Mouse (Mus musculus) heart, embryonic 12.5 days (tissue): ENCODE measurements around the gene Cdc25a. TPM values are rescaled to one million over a fixed set of nuclear protein-coding genes. Genes with fewer than 3 reads are reported as not detected.

Experiments
- ATAC-seq: fragments of 200-750 bp; cut with Nextera tagmentation; 2 replicates; pipeline ENCODE4 v1.8.0; 2017; ENCODE audit warnings: moderate TSS enrichment, moderate library complexity; ENCODE audit not compliant: insufficient number of reproducible peaks, low FRiP score
- H3K27ac ChIP-seq: fragments of 300-500 bp; sonication (generic); 2 replicates; pipeline ENCODE4 v1.5.1; 2016; ENCODE audit warnings: mild to moderate bottlenecking, moderate library complexity; ENCODE audit not compliant: poor library complexity, severe bottlenecking
- H3K27me3 ChIP-seq: fragments of 300-500 bp; sonication (generic); replicated peaks from 2 replicates; pipeline ENCODE4 v1.6.1; 2016; ENCODE audit warnings: mild to moderate bottlenecking, moderate library complexity
- H3K36me3 ChIP-seq: fragments of 300-500 bp; sonication (generic); 2 replicates; pipeline ENCODE4 v1.6.1; 2016; ENCODE audit warnings: mild to moderate bottlenecking, moderate library complexity
- H3K4me1 ChIP-seq: fragments of 300-500 bp; sonication (generic); replicated peaks from 2 replicates; pipeline ENCODE4 v1.6.1; 2016; ENCODE audit warnings: mild to moderate bottlenecking
- H3K4me2 ChIP-seq: fragments of 300-500 bp; sonication (generic); 2 replicates; pipeline ENCODE4 v1.6.1; 2016; ENCODE audit warnings: mild to moderate bottlenecking, moderate library complexity
- H3K4me3 ChIP-seq: fragments of 300-500 bp; sonication (generic); 2 replicates; pipeline ENCODE4 v1.5.1; 2016; ENCODE audit warnings: mild to moderate bottlenecking
- H3K9ac ChIP-seq: fragments of 300-500 bp; sonication (generic); 2 replicates; pipeline ENCODE4 v1.6.1; 2016; ENCODE audit warnings: mild to moderate bottlenecking, moderate library complexity
- H3K9me3 ChIP-seq: fragments of 300-500 bp; sonication (generic); replicated peaks from 2 replicates; pipeline ENCODE4 v1.6.1; 2016; ENCODE audit warnings: mild to moderate bottlenecking, moderate library complexity
- WGBS: fragments of 180-500 bp; shearing (Covaris S2); methylation state at CpG from one replicate; pipeline ENCODE4 v1.1.7; 2016; 5-methylcytosine and 5-hydroxymethylcytosine counted together
- polyA plus RNA-seq: library from polyadenylated mRNA; unstranded; fragments of >200 nt; fragmentation: Nextera tagmentation; extraction: Ambion mirVana; gene quantifications from 2 replicates; pipeline ENCODE4 v1.2.1, GENCODE M21; 2016

Gene Cdc25a
- polyA plus RNA-seq, 1 experiment from 2014 or later = 27.6 TPM

DNA sequence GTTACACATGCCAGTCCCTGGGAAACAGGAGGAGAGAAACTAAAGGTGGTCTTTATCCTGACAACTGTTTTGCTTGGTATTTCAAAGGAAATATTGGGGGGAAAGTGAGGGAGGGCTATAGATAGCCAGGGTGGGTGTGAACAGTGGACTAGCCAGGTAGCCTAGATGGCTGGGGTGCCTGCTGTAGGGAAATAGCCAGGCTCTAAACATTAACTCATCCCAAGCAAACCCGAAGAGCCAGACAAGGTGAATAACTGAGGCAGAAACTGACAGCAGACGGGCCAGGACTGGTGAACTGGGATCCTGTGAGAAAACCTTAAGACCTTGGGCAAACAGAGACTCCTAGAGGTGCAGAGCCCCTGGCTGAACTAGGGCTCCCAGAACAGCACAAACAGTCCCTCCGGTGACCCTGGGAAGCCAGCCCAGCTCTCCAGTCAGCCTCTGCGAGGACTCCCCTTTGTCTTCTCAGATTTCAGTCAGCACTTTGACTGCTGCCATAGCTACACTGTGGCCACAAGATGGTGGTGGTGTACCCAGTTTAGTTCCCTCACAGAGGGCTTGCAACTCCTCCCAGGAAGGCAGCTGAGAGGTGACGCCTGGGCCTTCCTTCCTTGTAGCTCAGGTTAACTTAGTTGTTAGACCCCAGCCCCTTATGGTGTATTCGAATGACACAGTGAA is 19.2 kb downstream of the Cdc25a start:
- Histone ChIP-seq H3K4me1 (peaks cover 25% of the 10 kb centered on the region), H3K4me2 (no peak overlapping the region), H3K27me3 (no peaks in the 10 kb centered on the region), H3K27ac (peak overlapping the region; percentile 74), H3K9me3 (no peaks in the 10 kb centered on the region), H3K9ac (peak overlapping the region; percentile 17; the same call in 1 of the 2 replicates), H3K4me3 (no peak overlapping the region), H3K36me3 (peaks cover 50% of the 10 kb centered on the region)
- 29% methylated on average over 6 of the region's 6 CpGs for WGBS
- peak; percentile 71 for ATAC-seq

DNA sequence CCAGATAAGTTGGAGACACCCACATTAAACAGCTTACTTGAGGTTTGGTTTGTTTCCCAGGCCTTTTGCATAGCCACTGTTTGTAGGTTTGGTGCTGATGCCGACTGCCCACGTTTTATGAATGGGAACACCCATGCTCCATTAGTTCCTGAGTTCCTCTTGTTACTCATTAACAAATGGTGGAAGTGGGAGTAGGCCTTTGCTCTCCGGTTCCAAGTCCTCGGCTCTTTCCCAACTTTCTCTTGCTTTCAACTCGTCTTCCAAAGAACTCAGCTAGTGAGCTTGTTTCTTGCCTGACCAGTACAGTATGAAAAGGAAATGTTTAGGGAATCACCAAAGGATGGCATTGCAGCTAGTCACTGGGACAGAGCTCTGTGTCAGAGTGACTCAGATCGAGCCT is 20.2 kb downstream of the Cdc25a start:
- ATAC-seq = no peak
- Histone ChIP-seq H3K36me3 (peaks cover 39% of the 10 kb centered on the region), H3K4me3 (no peak overlapping the region), H3K27ac (no peak overlapping the region), H3K9ac (no peak overlapping the region), H3K27me3 (no peaks in the 10 kb centered on the region), H3K4me1 (peaks cover 32% of the 10 kb centered on the region), H3K4me2 (no peak overlapping the region), H3K9me3 (no peaks in the 10 kb centered on the region)
- 86% methylated on average over 6 of the region's 6 CpGs for WGBS

DNA sequence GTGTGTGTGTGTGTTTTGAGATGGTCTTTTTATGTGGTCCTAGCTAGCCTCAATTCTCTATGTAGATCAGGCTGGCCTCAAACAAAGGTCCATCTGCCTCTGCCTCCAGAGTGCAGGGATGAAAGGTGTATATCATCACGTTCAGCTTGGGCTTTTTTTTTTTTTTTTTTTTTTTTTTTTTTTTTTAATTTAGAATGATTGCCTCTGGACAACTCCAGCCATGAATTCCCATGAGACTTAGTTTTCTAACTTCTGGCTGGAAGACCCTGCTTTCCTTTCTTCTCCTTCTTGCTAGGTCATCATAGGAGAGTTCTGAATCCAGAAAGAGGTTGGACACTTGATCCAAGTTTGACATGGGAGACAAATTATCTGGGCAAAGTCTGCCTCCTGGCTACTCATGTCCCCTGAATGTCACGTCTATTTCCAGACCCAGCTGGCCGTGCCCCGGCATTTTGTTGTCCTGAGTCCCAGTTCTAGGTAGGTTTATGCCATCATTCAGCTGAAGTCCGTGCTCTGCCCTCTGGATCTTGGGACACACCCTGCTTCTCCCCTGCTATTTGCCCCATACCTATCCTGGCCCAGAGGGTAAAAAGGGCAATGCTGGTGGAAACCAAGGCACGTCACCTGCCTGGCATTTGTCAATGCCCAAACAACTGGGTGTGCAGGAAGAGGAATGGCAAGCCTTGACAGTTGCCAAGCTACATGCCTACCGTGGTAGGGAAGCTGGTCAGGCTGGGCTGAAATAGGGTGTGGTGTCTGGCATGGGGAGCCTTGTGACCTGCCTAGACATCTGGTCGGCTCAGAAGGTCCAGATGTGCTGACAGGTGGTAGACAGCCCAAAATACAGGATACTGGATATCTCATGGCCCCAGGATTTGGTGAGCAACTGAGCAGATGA is 21.1 kb downstream of the Cdc25a start:
- H3K36me3 ChIP-seq = peaks cover 30% of the 10 kb centered on the region
- peaks cover 34% of the 10 kb centered on the region for H3K4me1 ChIP-seq
- WGBS = 74% methylated on average over 8 of the region's 8 CpGs
- H3K27ac ChIP-seq = no peak overlapping the region
- no peak overlapping the region for H3K4me2 ChIP-seq
- H3K4me3 ChIP-seq = no peak overlapping the region
- ATAC-seq = no peak
- H3K9ac ChIP-seq = no peak overlapping the region
- H3K27me3 ChIP-seq = no peaks in the 10 kb centered on the region
- H3K9me3 ChIP-seq = no peaks in the 10 kb centered on the region

DNA sequence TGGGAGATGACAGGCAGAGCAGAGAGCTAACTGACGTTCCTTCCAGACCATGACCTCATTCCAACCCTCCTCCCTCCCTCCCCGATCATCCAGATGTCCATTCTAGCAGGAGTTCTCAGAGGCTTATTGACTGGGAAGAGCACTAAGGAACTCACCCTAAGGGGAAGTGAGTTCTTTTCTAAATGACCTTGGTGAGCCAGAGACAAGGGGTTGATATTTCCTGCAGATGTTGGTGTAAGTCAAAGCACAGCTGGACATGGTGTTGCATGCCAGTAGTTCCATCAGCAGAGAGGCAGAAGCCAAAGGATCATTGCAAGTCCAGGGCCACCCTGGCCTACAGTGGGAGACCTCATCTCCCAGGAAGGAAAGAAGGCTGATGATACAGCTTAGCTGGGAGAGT is 22.6 kb downstream of the Cdc25a start:
- peaks cover 17% of the 10 kb centered on the region for H3K36me3 ChIP-seq
- no peak overlapping the region for H3K27ac ChIP-seq

DNA sequence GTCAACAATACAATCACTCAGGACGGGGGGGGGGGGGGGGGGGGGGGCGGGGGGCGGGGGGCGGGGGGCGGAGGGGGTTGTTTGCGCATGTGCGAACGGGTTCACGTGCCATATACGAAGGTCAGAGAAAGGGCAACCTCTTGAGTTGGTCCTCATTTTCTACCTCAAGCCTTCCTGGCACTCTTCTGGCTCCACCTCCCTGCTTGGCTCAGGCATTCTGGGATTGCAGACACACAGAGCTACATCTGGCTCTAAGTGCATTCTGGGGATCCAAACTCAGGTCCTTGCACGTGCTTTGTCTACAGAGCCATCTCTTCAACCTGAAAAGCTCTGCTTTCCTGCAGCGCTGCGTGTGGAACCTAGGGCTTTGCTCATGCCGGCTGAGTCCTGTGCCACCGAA is 24.0 kb downstream of the Cdc25a start:
- Histone ChIP-seq H3K27me3 (no peaks in the 10 kb centered on the region), H3K4me3 (no peak overlapping the region), H3K9me3 (no peaks in the 10 kb centered on the region), H3K4me1 (peaks cover 29% of the 10 kb centered on the region), H3K9ac (no peak overlapping the region), H3K36me3 (peaks cover 5% of the 10 kb centered on the region; the same call in 1 of the 2 replicates), H3K27ac (no peak overlapping the region), H3K4me2 (no peak overlapping the region)
- no peak for ATAC-seq
- WGBS = 47% methylated on average over 8 of the region's 15 CpGs

More for the DNA sequence above, 22.6 kb downstream of the Cdc25a start:
- H3K27me3 ChIP-seq = no peaks in the 10 kb centered on the region
- WGBS = 37% methylated on average over 2 of the region's 2 CpGs
- H3K9ac ChIP-seq = no peak overlapping the region
- ATAC-seq = no peak
- H3K4me3 ChIP-seq = no peak overlapping the region
- H3K4me1 ChIP-seq = peaks cover 34% of the 10 kb centered on the region
- H3K4me2 ChIP-seq = no peak overlapping the region
- H3K9me3 ChIP-seq = no peaks in the 10 kb centered on the region

DNA sequence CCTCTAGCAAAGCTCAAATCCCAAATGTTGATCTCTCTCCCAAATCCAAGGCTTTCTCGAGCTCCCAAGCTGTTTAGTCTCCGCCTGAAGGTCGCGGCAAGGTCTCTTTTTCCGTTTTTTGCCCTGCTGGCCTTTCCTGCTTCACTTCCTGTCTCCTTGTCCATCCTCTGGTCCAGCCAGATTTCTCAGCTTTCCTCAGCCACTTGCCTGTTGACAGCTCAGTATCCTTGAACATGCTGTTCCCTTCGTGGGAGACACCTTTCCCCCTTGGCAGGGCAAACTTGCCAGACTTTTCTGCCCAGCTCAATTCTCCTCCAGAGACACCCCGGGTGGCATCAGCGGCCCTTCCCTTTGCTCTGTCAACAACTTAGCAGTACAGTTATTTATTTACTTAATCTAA is 24.4 kb downstream of the Cdc25a start:
- Histone ChIP-seq H3K4me3 (no peak overlapping the region), H3K27me3 (no peaks in the 10 kb centered on the region), H3K9me3 (no peaks in the 10 kb centered on the region), H3K9ac (no peak overlapping the region), H3K27ac (no peak overlapping the region), H3K4me1 (peaks cover 25% of the 10 kb centered on the region), H3K36me3 (peaks cover 4% of the 10 kb centered on the region; the same call in 1 of the 2 replicates), H3K4me2 (no peak overlapping the region)
- ATAC-seq = no peak
- 40% methylated on average over 8 of the region's 8 CpGs for WGBS

DNA sequence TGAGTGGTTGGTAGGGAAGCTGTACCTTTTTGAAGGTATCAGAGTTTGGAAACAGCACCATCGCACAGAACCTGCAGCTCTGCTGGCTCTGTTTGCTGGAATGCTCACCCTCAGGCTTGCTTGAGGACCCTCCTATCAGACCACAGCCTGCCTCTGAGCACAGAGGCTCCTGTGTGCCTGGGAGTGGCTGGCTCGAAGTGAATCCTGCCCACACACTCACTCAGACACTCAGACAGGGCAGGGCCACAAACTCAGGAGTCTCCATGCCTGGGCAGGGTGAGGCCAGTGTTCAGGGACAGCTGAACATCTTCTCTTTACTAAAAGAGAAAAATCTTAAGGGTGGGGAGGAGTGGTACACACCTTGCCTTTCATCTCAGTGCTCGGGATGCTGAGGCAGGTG is 25.2 kb downstream of the Cdc25a start:
- WGBS = 62% methylated on average over 3 of the region's 3 CpGs
- H3K4me2 ChIP-seq = no peak overlapping the region
- H3K9me3 ChIP-seq = no peaks in the 10 kb centered on the region
- H3K9ac ChIP-seq = no peak overlapping the region
- no peak overlapping the region for H3K4me3 ChIP-seq
- no peak for ATAC-seq
- peaks cover 25% of the 10 kb centered on the region for H3K4me1 ChIP-seq
- no peak overlapping the region for H3K27ac ChIP-seq
- peaks cover 4% of the 10 kb centered on the region; the same call in 1 of the 2 replicates for H3K36me3 ChIP-seq
- H3K27me3 ChIP-seq = no peaks in the 10 kb centered on the region

DNA sequence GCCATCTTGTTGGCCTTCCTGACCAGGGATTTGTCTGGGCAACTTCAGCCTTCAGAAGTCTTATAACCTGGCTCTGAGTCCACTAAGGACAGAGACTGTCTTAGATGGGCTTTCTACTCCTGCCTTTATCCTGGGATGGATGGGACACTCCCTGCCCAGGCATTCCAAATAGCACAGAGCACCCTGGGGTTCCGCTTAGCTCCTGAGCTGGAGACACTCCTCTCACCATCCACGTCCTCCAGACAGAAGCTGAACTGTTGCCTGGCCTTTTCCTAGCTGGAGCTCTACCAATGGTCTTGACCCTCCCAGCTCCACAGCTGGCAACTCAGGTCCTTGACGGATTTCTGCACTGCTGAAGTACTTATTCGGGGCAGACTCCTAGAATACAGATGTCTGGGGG is 26.9 kb downstream of the Cdc25a start:
- Histone ChIP-seq H3K27ac (no peak overlapping the region), H3K36me3 (no peaks in the 10 kb centered on the region), H3K9ac (no peak overlapping the region), H3K4me1 (peaks cover 22% of the 10 kb centered on the region), H3K4me3 (no peak overlapping the region), H3K27me3 (no peaks in the 10 kb centered on the region), H3K4me2 (no peak overlapping the region), H3K9me3 (no peaks in the 10 kb centered on the region)
- WGBS = 65% methylated on average over 4 of the region's 4 CpGs
- no peak for ATAC-seq

DNA sequence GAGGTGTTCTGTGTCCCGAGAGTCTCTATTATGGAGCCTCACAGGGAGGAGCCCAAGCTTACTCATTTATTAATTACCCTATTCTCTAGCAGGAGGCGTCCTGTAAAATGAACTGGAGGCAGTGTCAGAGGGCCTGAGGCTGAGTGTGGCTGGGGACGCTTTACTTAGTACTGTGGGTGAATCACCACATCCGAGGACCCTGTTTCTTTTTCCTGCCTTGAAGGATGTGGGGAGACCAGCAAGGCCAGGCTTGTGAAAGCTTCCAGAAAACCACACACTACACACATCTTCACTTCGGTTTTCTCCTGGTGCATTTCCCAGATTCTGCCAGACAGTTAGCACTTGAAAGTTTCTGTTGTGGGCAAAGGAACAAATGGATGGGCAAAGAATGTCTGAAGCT is 27.4 kb downstream of the Cdc25a start:
- Histone ChIP-seq H3K4me1 (peaks cover 27% of the 10 kb centered on the region), H3K4me3 (no peak overlapping the region), H3K27me3 (no peaks in the 10 kb centered on the region), H3K27ac (no peak overlapping the region), H3K36me3 (no peaks in the 10 kb centered on the region), H3K9ac (no peak overlapping the region), H3K9me3 (no peaks in the 10 kb centered on the region), H3K4me2 (no peak overlapping the region)
- 79% methylated on average over 5 of the region's 5 CpGs for WGBS
- ATAC-seq = no peak

DNA sequence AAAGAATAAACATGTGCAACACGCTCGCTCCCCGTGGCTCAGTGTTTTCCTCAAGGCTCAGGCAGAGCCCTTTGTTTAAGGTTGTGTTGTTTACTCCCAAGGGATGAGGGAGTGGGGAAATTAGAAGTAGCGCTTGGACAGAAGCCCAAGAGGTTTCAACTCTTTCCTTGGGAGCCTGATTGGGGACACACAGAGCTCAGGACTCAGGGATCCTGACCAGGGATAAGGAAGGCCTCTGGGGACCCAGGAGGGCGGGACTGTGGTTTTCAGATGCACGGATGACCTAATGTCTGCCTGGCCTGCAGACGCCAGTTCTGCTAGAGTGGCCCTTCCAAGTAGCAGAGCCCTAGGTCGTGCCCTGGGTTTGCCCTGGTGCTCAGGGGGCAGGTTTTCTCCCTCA is 31.9 kb downstream of the Cdc25a start:
- Histone ChIP-seq H3K9ac (no peak overlapping the region), H3K36me3 (no peaks in the 10 kb centered on the region), H3K27me3 (no peaks in the 10 kb centered on the region), H3K4me1 (peaks cover 6% of the 10 kb centered on the region), H3K4me3 (no peak overlapping the region), H3K4me2 (no peak overlapping the region), H3K27ac (0 out of 2 replicates have a peak overlapping the region, but pooled peaks have one; percentile 45), H3K9me3 (no peaks in the 10 kb centered on the region)
- ATAC-seq = no peak; the same call in 1 of the 2 replicates
- WGBS = 42% methylated on average over 8 of the region's 8 CpGs

DNA sequence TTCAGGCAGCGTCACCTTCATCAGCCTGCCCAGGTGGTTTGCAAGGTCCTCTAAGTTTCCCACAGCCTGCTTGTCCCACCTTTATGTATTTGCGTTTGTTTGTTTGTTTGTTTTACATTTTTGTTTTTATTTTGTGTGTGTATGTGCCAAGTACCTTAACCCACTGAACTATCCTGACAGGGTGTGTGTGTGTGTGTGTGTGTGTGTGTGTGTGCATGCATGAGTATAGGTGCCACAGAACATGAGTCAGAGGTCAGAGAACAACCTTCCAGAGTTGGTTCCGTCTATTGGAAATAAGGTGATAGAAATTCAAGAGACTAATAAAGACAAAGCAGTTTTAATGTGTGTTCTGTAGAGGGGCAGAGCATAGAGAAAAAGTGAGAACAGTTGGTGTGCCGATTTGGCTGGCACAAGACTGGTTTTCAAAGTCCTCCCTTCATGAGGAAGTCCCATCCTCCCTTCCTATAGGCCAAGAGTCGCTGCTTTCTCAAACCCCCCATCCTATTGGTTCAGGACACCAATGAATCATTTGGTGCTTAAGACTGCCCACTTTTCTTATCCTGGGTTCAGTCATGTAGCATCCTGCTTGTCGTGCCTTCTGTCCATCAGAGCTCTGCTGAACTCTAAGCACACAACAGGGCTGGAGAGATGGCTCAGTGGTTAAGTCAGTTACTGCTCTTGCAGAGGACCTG is 32.5 kb downstream of the Cdc25a start:
- Histone ChIP-seq H3K9ac (no peak overlapping the region), H3K27me3 (no peaks in the 10 kb centered on the region), H3K4me3 (no peak overlapping the region), H3K36me3 (no peaks in the 10 kb centered on the region), H3K4me2 (no peak overlapping the region), H3K27ac (0 out of 2 replicates have a peak overlapping the region, but pooled peaks have one; percentile 45), H3K4me1 (peaks cover 6% of the 10 kb centered on the region), H3K9me3 (no peaks in the 10 kb centered on the region)
- WGBS = 64% methylated on average over 6 of the region's 6 CpGs
- ATAC-seq = no peak
